Mouse (Mus musculus): ENCODE measurements around the gene Vmn1r185. TPM values are rescaled to one million over a fixed set of nuclear protein-coding genes. Genes with fewer than 3 reads are reported as not detected.
"Not testable (repeated sequence)": the region's sequence is repeated elsewhere in the genome, so short reads cannot be mapped to it uniquely, and the experiment has no call there.

The Vmn1r185 gene
- not detected for total RNA-seq (2021)

- not testable (repeated sequence) for DNase-seq (ENCODE audit: extremely low spot score in 1 of 2, low spot score in 1 of 2)
Observed at GRCm38 (mm10) chr7:26618364-26618763, at the start of gene Vmn1r185. TSS of gene Vmn1r185 (minus strand) at chr7:26618464.

- DNase-seq (ENCODE audit: extremely low spot score in 1 of 2, low spot score in 1 of 2): not testable (repeated sequence)
Observed at GRCm38 (mm10) chr7:26667466-26667865, 49.2 kb upstream of the Vmn1r185 start.

GRCm38 (mm10) chr7:26666011-26666410 is 47.7 kb upstream of the Vmn1r185 start:
- DNase-seq (ENCODE audit: extremely low spot score in 1 of 2, low spot score in 1 of 2): no peak

- DNase-seq (ENCODE audit: extremely low spot score in 1 of 2, low spot score in 1 of 2): no peak
Observed at GRCm38 (mm10) chr7:26589774-26590173, 28.5 kb downstream of the Vmn1r185 start.

GRCm38 (mm10) chr7:26589077-26589476 is 29.2 kb downstream of the Vmn1r185 start:
- DNase-seq (ENCODE audit: extremely low spot score in 1 of 2, low spot score in 1 of 2): no peak

Other genes starting within 250 kb of the Vmn1r185 start
- gene Nlrp9c, start 214.8 kb downstream of the Vmn1r185 start, total RNA-seq (2021): not detected
- not detected for gene Nlrp4a, start 183.4 kb downstream of the Vmn1r185 start, total RNA-seq (2021)
- gene Nlrp9a, start 83.4 kb downstream of the Vmn1r185 start, total RNA-seq (2021): not detected
- not detected for gene Cyp2b23, start 68.0 kb upstream of the Vmn1r185 start, total RNA-seq (2021)
- not detected for gene Cyp2b19, start 138.7 kb upstream of the Vmn1r185 start, total RNA-seq (2021)
- not detected for gene Cyp2g1, start 190.4 kb upstream of the Vmn1r185 start, total RNA-seq (2021)
- not detected for gene Cyp2a5, start 216.8 kb upstream of the Vmn1r185 start, total RNA-seq (2021)

All from layer of hippocampus, postnatal 25 days (tissue).